Mouse (Mus musculus) forebrain, postnatal 0 days (tissue): Measurements from ENCODE around the gene Gm21885. TPM values are rescaled to one million over a fixed set of nuclear protein-coding genes. Genes with fewer than 3 reads are reported as not detected.
A peak's percentile ranks its signal among the peaks of the same experiment; 100 is the strongest.
"Not testable (repeated sequence)": the region's sequence is repeated elsewhere in the genome, so short reads cannot be mapped to it uniquely, and the experiment has no call there.

Experiments
- ATAC-seq: fragments of 200-750 bp; cut with Nextera tagmentation; 2 replicates; pipeline ENCODE4 v1.8.0; 2017; ENCODE audit warnings: mild to moderate bottlenecking, moderate library complexity
- DNase-seq: peaks from one replicate; pipeline ENCODE4 v3.0.0-alpha.2; 2015
- H3K27ac ChIP-seq: fragments of 300-500 bp; sonication (generic); 2 replicates; pipeline ENCODE4 v1.5.1; 2014; ENCODE audit warnings: low read depth, mild to moderate bottlenecking, antibody characterized with exemption, low read length, moderate library complexity, mixed read lengths
- H3K27me3 ChIP-seq: fragments of 300-500 bp; sonication (generic); 2 replicates; pipeline ENCODE4 v1.6.1; 2014; ENCODE audit warnings: mild to moderate bottlenecking, low read length, mixed read lengths; ENCODE audit not compliant: insufficient read depth
- H3K36me3 ChIP-seq: fragments of 300-500 bp; sonication (generic); 2 replicates; pipeline ENCODE4 v1.6.1; 2014; ENCODE audit warnings: mild to moderate bottlenecking, moderate library complexity; ENCODE audit not compliant: insufficient read depth
- H3K4me1 ChIP-seq: fragments of 300-500 bp; sonication (generic); 2 replicates; pipeline ENCODE4 v1.6.1; 2014; ENCODE audit warnings: antibody characterized with exemption; ENCODE audit not compliant: insufficient read depth
- H3K4me2 ChIP-seq: fragments of 300-500 bp; sonication (generic); 2 replicates; pipeline ENCODE4 v1.6.1; 2014; ENCODE audit warnings: low read depth, mild to moderate bottlenecking, moderate library complexity
- H3K4me3 ChIP-seq: fragments of 300-500 bp; sonication (generic); 2 replicates; pipeline ENCODE4 v1.5.1; 2014; ENCODE audit warnings: low read depth, low read length, mixed read lengths
- H3K9ac ChIP-seq: fragments of 300-500 bp; sonication (generic); 2 replicates; pipeline ENCODE4 v1.6.1; 2014; ENCODE audit warnings: mild to moderate bottlenecking
- H3K9me3 ChIP-seq: fragments of 300-500 bp; sonication (generic); 2 replicates; pipeline ENCODE4 v1.6.1; 2016; ENCODE audit warnings: low read length
- CTCF ChIP-seq: sonication (generic); IDR thresholded peaks from 2 replicates; pipeline ENCODE4 v1.5.1; 2016; ENCODE audit warnings: antibody characterized with exemption, control low read depth, low read depth
- WGBS: fragments of 180-500 bp; shearing (Covaris S2); extraction: QIAGEN DNeasy Blood & Tissue Kit; methylation state at CpG from one replicate; pipeline ENCODE4 v1.1.7; 2014; 5-methylcytosine and 5-hydroxymethylcytosine counted together
- polyA plus RNA-seq: library from polyadenylated mRNA; unstranded; fragments of >200 nt; fragmentation: Nextera tagmentation; extraction: Ambion mirVana; gene quantifications from 2 replicates; pipeline ENCODE4 v1.2.1, GENCODE M21; 2015
- total RNA-seq: library from RNA; depleted of rRNA; stranded (reverse); fragments of >200 nt; gene quantifications from 2 replicates; pipeline ENCODE4 v1.2.3, GENCODE M21; 2014

The Gm21885 gene
- total and polyA plus RNA-seq, 2 experiments from 2014 or later = not detected

- no peak for TF ChIP-seq CTCF
- ATAC-seq = no peak
- Histone ChIP-seq H3K36me3 (no peaks in the 10 kb centered on the region), H3K9me3 (no peaks in the 10 kb centered on the region), H3K4me1 (no peaks in the 10 kb centered on the region), H3K4me2 (no peak overlapping the region), H3K27ac (no peak overlapping the region), H3K27me3 (no peaks in the 10 kb centered on the region), H3K9ac (no peak overlapping the region), H3K4me3 (no peak overlapping the region)
- WGBS = 90% methylated on average over 10 of the region's 10 CpGs
- no peak for DNase-seq
Observed at GRCm38 (mm10) chr11:94253691-94254090, 28.0 kb upstream of the Gm21885 start.

GRCm38 (mm10) chr11:94255733-94256132 lies 25.9 kb upstream of the Gm21885 start:
- DNase-seq = peak; percentile 58

GRCm38 (mm10) chr11:94257987-94258386 lies 23.7 kb upstream of the Gm21885 start:
- Histone ChIP-seq H3K9ac (no peak overlapping the region), H3K27ac (no peak overlapping the region), H3K4me3 (no peak overlapping the region), H3K4me1 (no peaks in the 10 kb centered on the region), H3K9me3 (no peaks in the 10 kb centered on the region), H3K36me3 (no peaks in the 10 kb centered on the region), H3K27me3 (no peaks in the 10 kb centered on the region), H3K4me2 (no peak overlapping the region)
- 26% methylated on average over 14 of the region's 14 CpGs for WGBS
- TF ChIP-seq CTCF = no peak
- ATAC-seq (peak; percentile 72), DNase-seq (no peak)

More at GRCm38 (mm10) chr11:94255733-94256132, 25.9 kb upstream of the Gm21885 start:
- Histone ChIP-seq H3K4me2 (no peak overlapping the region), H3K9ac (no peak overlapping the region), H3K4me1 (no peaks in the 10 kb centered on the region), H3K4me3 (no peak overlapping the region), H3K27ac (no peak overlapping the region), H3K36me3 (no peaks in the 10 kb centered on the region), H3K9me3 (no peaks in the 10 kb centered on the region), H3K27me3 (no peaks in the 10 kb centered on the region)
- TF ChIP-seq CTCF = no peak
- 32% methylated on average over 5 of the region's 5 CpGs for WGBS
- peak; percentile 90; the same call in 1 of the 2 replicates for ATAC-seq

GRCm38 (mm10) chr11:94259814-94260213 lies 21.9 kb upstream of the Gm21885 start:
- Histone ChIP-seq H3K36me3 (no peaks in the 10 kb centered on the region), H3K27me3 (no peaks in the 10 kb centered on the region), H3K9ac (no peak overlapping the region), H3K4me3 (no peak overlapping the region), H3K9me3 (no peaks in the 10 kb centered on the region), H3K4me2 (no peak overlapping the region), H3K4me1 (no peaks in the 10 kb centered on the region), H3K27ac (no peak overlapping the region)
- ATAC-seq (no peak), DNase-seq (no peak)
- no peak for TF ChIP-seq CTCF
- 50% methylated on average over 4 of the region's 4 CpGs for WGBS

GRCm38 (mm10) chr11:94261585-94262370 lies 19.9 kb upstream of the Gm21885 start:
- DNase-seq (no peak), ATAC-seq (no peak)
- H3K9ac ChIP-seq = no peak overlapping the region
- no peaks in the 10 kb centered on the region for H3K4me1 ChIP-seq
- no peak for TF ChIP-seq CTCF
- no peak overlapping the region for H3K4me2 ChIP-seq
- H3K27ac ChIP-seq = no peak overlapping the region
- no peak overlapping the region for H3K4me3 ChIP-seq
- no peaks in the 10 kb centered on the region for H3K27me3 ChIP-seq
- no peaks in the 10 kb centered on the region for H3K36me3 ChIP-seq
- no peaks in the 10 kb centered on the region for H3K9me3 ChIP-seq
- 74% methylated on average over 6 of the region's 6 CpGs for WGBS

- H3K9me3 ChIP-seq = no peaks in the 10 kb centered on the region
- peak overlapping the region; percentile 32 for H3K4me3 ChIP-seq
- no peaks in the 10 kb centered on the region for H3K27me3 ChIP-seq
- peak overlapping the region; percentile 54 for H3K4me2 ChIP-seq
- WGBS = under 1% methylated on average over 18 of the region's 18 CpGs
- no peaks in the 10 kb centered on the region for H3K4me1 ChIP-seq
- peak overlapping the region; percentile 31; the same call in 1 of the 2 replicates for H3K9ac ChIP-seq
- ATAC-seq (peak; percentile 82), DNase-seq (peak; percentile 78)
- peak; percentile 70 for TF ChIP-seq CTCF
- H3K36me3 ChIP-seq = no peaks in the 10 kb centered on the region
- peak overlapping the region; percentile 40; the same call in 1 of the 2 replicates for H3K27ac ChIP-seq
Observed at GRCm38 (mm10) chr11:94265134-94265785, 16.4 kb upstream of the Gm21885 start.

GRCm38 (mm10) chr11:94266155-94266554 lies 15.5 kb upstream of the Gm21885 start:
- DNase-seq, H3K9me3 ChIP-seq, H3K36me3 ChIP-seq, ATAC-seq, H3K4me2 ChIP-seq, H3K27ac ChIP-seq, H3K4me1 ChIP-seq, H3K27me3 ChIP-seq, H3K9ac ChIP-seq, H3K4me3 ChIP-seq: not testable (repeated sequence)
- 83% methylated on average over 3 of the region's 3 CpGs for WGBS
